Mouse (Mus musculus) brown adipose tissue, adult 24 weeks (tissue): Measurements from ENCODE around the gene Luc7l. TPM values are rescaled to one million over a fixed set of nuclear protein-coding genes. Genes with fewer than 3 reads are reported as not detected.
"Not testable (repeated sequence)": the region's sequence is repeated elsewhere in the genome, so short reads cannot be mapped to it uniquely, and the experiment has no call there.

Source experiments
- H3K27ac ChIP-seq: fragments of 200-500 bp; replicated peaks from 2 replicates; pipeline ENCODE4 v1.5.1; 2012; ENCODE audit warnings: low read depth, mild to moderate bottlenecking, low read length
- H3K4me1 ChIP-seq: fragments of 200-500 bp; 2 replicates; pipeline ENCODE4 v1.6.1; 2012; ENCODE audit warnings: low read length, mixed read lengths; ENCODE audit not compliant: control insufficient read depth, insufficient read depth, insufficient read length
- H3K4me3 ChIP-seq: fragments of 200-500 bp; 2 replicates; pipeline ENCODE4 v1.5.1; 2012; ENCODE audit warnings: low read depth, mild to moderate bottlenecking, low read length, moderate library complexity; ENCODE audit not compliant: insufficient read depth
- polyA plus RNA-seq: library from polyadenylated mRNA; stranded (reverse); fragments of >200 nt; gene quantifications from 2 replicates; pipeline ENCODE4 v1.2.4, GENCODE M21; 2012; ENCODE audit not compliant: missing spikeins, insufficient read depth, insufficient read length

Luc7l gene
- polyA plus RNA-seq, 1 experiment: 10.7 TPM

DNA sequence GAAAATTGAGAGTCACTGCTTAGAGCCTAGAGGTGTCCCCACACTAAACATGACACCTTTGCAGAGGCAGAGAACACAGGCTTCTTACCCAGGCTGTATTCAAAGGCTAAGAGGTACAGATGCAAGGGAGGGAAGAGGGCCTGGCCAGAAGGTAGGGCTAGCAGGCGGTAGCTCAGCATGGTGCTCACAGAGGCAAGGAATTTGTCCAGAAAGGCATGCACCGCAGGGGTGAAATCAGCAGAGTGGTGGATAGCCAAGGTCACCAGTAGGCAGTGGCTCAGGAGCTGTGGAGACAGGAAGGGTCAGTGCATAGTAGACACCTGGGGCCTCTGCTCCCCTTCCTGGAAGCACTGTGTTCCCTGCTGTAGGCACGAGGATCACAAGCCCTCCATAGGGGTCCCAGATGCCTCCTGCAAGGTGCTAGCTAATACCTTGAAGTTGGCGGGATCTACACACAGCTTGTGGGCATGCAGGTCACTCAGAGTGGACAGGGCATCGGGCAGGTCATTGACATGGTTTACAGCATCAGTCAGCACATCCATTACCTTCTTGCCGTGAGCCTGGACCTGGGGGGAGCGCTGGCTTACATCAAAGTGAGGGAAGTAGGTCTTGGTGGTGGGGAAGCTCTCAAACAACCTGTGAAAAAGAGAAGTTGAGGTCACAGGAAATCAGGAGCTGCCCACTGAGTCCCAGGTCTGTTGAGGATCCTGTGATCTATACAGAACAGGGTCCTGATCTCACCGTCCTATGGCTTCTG lies 33.7 kb downstream of the Luc7l start:
- H3K4me1 ChIP-seq: no peaks in the 10 kb centered on the region

DNA sequence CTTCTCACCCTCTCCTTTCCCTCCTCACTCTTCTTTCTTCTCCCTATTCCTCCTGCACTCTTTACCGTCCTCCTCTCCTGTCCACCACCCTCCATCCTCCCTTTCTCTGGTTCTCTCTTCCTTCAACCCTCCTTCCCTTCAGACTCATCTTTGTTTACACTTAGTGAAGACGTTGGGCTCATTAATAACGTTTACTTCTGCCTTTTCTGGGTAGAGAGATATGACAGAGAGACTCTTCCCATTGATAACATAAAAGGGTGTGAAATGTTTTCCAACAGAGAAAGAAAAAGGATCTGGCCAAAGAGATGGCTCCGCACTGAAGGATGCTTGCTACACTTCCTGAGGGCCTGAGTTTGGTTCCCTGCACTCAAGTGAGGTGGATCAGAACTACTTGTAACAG lies 36.8 kb downstream of the Luc7l start:
- no peak overlapping the region for H3K4me3 ChIP-seq
- H3K4me1 ChIP-seq: no peaks in the 10 kb centered on the region
- no peak overlapping the region for H3K27ac ChIP-seq

More for the DNA sequence above, 33.7 kb downstream of the Luc7l start:
- H3K4me3 ChIP-seq: no peak overlapping the region
- no peak overlapping the region for H3K27ac ChIP-seq

DNA sequence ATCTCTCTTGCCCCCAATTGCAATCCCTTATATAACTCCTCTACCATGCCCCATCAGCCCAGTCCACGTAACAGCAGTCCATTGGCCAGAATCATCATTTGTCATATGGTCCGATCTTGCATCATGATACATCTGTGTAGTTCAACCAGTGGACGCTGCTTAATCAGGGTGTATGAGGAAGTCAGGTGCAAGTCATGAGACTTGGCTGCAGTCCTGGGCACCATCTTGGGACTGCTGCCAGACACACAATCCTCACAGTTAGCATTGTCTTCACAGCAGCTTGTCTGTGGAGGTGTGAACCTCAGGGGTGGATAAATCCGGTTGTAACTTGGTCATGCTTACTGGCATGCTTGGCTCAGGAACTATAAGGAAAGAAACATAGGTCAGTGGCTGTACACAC lies 45.6 kb downstream of the Luc7l start:
- not testable (repeated sequence) for H3K4me3 ChIP-seq, H3K4me1 ChIP-seq

DNA sequence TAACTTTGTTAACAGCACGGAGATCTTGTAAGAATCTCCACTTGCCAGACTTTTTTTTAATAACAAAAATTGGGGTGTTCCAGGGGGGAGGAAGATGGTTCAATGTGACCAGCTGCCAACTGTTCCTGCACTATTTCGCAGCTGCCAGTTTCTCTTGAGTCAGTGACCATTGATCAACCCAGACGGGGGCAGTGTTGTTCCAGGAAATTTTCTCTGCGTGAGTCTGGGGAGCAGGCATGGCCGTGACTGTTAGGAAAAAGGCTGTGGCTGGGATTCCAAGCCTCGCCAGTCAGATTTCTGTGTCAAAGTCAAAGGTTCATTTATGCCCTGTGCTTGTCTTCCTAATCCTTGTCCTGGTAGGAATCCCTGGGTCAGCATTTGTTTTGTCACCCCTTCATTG lies 61.6 kb downstream of the Luc7l start:
- no peak overlapping the region for H3K27ac ChIP-seq

More for the DNA sequence above, 45.6 kb downstream of the Luc7l start:
- H3K27ac ChIP-seq: not testable (repeated sequence)

DNA sequence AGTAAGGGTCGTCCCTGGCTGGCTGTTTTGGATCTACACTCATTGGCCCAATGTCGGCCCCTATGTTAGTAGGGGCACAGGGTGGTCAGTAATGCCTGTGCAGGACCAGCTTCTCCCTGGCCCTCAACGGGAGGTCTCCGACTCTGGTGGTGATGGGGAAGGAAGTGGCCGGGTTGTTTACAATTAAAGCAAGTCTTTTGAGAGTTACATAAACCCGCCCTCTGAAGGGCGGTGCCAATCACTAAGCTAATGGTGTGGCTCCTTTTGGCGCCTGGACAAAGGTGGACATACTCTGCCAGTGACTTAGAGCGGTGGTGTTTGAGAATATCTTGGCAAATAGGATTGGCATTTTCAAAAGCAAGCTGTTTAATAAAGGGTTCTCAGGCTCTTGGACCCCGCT lies 62.8 kb downstream of the Luc7l start:
- no peak overlapping the region for H3K27ac ChIP-seq
- H3K4me3 ChIP-seq: no peak overlapping the region
- peaks cover 2% of the 10 kb centered on the region; the same call in 1 of the 2 replicates for H3K4me1 ChIP-seq

More for the DNA sequence above, 61.6 kb downstream of the Luc7l start:
- Histone ChIP-seq H3K4me1 (peaks cover 2% of the 10 kb centered on the region; the same call in 1 of the 2 replicates), H3K4me3 (no peak overlapping the region)

DNA sequence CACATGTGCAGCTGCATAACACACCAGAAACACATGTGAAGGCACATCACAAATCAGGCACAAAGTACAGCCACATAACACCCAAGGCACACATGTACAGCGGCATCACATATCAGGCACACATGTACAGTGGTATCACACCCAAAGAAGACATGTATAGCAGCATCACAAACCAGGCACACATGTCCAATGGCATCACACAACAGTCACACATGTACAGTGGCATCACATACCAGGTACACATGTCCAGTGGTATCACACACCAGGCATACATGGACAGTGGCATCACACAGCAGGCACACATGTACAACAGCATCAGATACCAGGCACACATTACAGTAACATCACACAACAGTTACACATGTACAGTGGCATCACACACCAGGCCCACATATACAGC lies 65.7 kb downstream of the Luc7l start:
- Histone ChIP-seq H3K4me1 (peaks cover 2% of the 10 kb centered on the region; the same call in 1 of the 2 replicates), H3K27ac (no peak overlapping the region), H3K4me3 (no peak overlapping the region)

Other genes with a start within 250 kb of the Luc7l start
- gene Rab11fip3, start 183.3 kb upstream of the Luc7l start, polyA plus RNA-seq: 5.3 and 5.7 TPM in 2 replicates
- 48.4 and 53.1 TPM in 2 replicates for gene Decr2, start 162.6 kb upstream of the Luc7l start, polyA plus RNA-seq
- gene Nme4, start 157.3 kb upstream of the Luc7l start, polyA plus RNA-seq: 1.9 and 5.5 TPM in 2 replicates
- 3.0 and 5.1 TPM in 2 replicates for gene Tmem8, start 139.6 kb upstream of the Luc7l start, polyA plus RNA-seq
- 126 and 135 TPM in 2 replicates for gene Mrpl28, start 129.4 kb upstream of the Luc7l start, polyA plus RNA-seq
- 10.5 and 10.9 TPM in 2 replicates for gene Axin1, start 114.2 kb upstream of the Luc7l start, polyA plus RNA-seq
- gene Pdia2, start 53.8 kb upstream of the Luc7l start, polyA plus RNA-seq: not detected in 2 replicates
- gene Rgs11, start 49.9 kb upstream of the Luc7l start, polyA plus RNA-seq: not detected in 2 replicates
- gene Arhgdig, start 45.1 kb upstream of the Luc7l start, polyA plus RNA-seq: 3.1 and 7.4 TPM in 2 replicates
- gene Fam234a, start 8.7 kb upstream of the Luc7l start, polyA plus RNA-seq: 42.0 and 48.6 TPM in 2 replicates
- 0.99 and 1.8 TPM in 2 replicates for gene Neurl1b, start 161.9 kb downstream of the Luc7l start, polyA plus RNA-seq